In genomic region chr17:78479916-78480315, GRCm38 (mm10) we compare ENCODE assay signal across 26 mouse cellular contexts. TPM values are rescaled to one million over a fixed set of nuclear protein-coding genes. Genes with fewer than 3 reads are reported as not detected.
"Had no signal": no experiment of that assay in that cellular context is flagged by ENCODE, and none has a peak within 500 bp of the region (broad histone marks: within the 10 kb centered on the region; RNA-seq: fewer than 3 reads in every experiment).

No protein-coding gene starts in this region.

- DNase-seq: gastrocnemius, postnatal 14 days; gastrocnemius, postnatal 36 days; heart, adult 18-20 months; heart, postnatal 10 days; heart, postnatal 36 days; kidney, adult 18-20 months; kidney, adult 8-10 months; kidney, postnatal 10 days; kidney, postnatal 25 days; kidney, postnatal 4 days; liver; liver, embryonic 13.5 days had no signal

- H3K36me3 ChIP-seq: heart, embryonic 10.5 days; heart, embryonic 12.5 days; hindbrain, embryonic 13.5 days; hindbrain, embryonic 15.5 days; intestine, embryonic 15.5 days; limb, embryonic 10.5 days; limb, embryonic 12.5 days; liver, embryonic 13.5 days; liver, embryonic 15.5 days had no signal

- H3K4me2 ChIP-seq: heart, embryonic 12.5 days; hindbrain, embryonic 13.5 days; hindbrain, embryonic 15.5 days; intestine, embryonic 15.5 days; limb, embryonic 12.5 days; liver, embryonic 11.5 days; liver, embryonic 13.5 days; liver, embryonic 15.5 days had no signal

- ATAC-seq: inflammation-experienced regulatory T-cells, adult 6 months; intestine, embryonic 15.5 days; intestine, postnatal 0 days had no signal

- H3K27me3 ChIP-seq: heart, embryonic 12.5 days; hindbrain, embryonic 13.5 days; hindbrain, embryonic 15.5 days; intestine, embryonic 15.5 days; limb, embryonic 12.5 days; liver, embryonic 13.5 days; liver, embryonic 15.5 days had no signal

- H3K27ac ChIP-seq: heart, embryonic 10.5 days; hindbrain, embryonic 13.5 days; hindbrain, embryonic 15.5 days; intestine, embryonic 15.5 days; layer of hippocampus, adult 2 months; left cerebral cortex, adult 2 months; limb, embryonic 10.5 days; limb, embryonic 12.5 days; liver, embryonic 13.5 days; liver, embryonic 15.5 days had no signal

- H3K9ac ChIP-seq: heart, embryonic 12.5 days; hindbrain, embryonic 13.5 days; hindbrain, embryonic 15.5 days; intestine, embryonic 15.5 days; limb, embryonic 12.5 days; liver, embryonic 13.5 days; liver, embryonic 15.5 days had no signal

- H3K9me3 ChIP-seq: heart, embryonic 12.5 days; hindbrain, embryonic 13.5 days; intestine, embryonic 15.5 days; limb, embryonic 10.5 days; limb, embryonic 12.5 days; liver, embryonic 13.5 days; liver, embryonic 15.5 days had no signal

- H3K4me3 ChIP-seq: heart, embryonic 10.5 days; heart, embryonic 12.5 days; hindbrain, embryonic 13.5 days; hindbrain, embryonic 15.5 days; intestine, embryonic 15.5 days; layer of hippocampus, adult 2 months; left cerebral cortex, adult 2 months; limb, embryonic 10.5 days; limb, embryonic 12.5 days; liver, embryonic 13.5 days; liver, embryonic 15.5 days had no signal

- H3K4me1 ChIP-seq: heart, embryonic 10.5 days; heart, embryonic 12.5 days; hindbrain, embryonic 13.5 days; hindbrain, embryonic 15.5 days; intestine, embryonic 15.5 days; limb, embryonic 10.5 days; limb, embryonic 12.5 days; liver, embryonic 13.5 days; liver, embryonic 15.5 days had no signal

RNA-seq across cellular contexts. Expression of gene Vit, which starts 27.9 kb away (rescaled TPM):
- polyA plus RNA-seq: heart, embryonic 14.5 days; limb, embryonic 10.5 days had no signal
